Mouse (Mus musculus) brain, adult 2 months (tissue): Measurements from ENCODE around the gene Tbx6.
A peak's percentile ranks its signal among the peaks of the same experiment; 100 is the strongest.

ENCODE experiments used
- DNase-seq: peaks from one replicate; pipeline ENCODE4 v3.0.0; 2011; ENCODE audit warnings: low read depth, low spot score

The Tbx6 gene

GRCm38 (mm10) chr7:126793456-126794270 lies 12.4 kb downstream of the Tbx6 start:
- no peak for DNase-seq

- DNase-seq = no peak
Measured at GRCm38 (mm10) chr7:126794271-126794605, 13.0 kb downstream of the Tbx6 start.

- no peak for DNase-seq
Measured at GRCm38 (mm10) chr7:126795387-126796317, 14.4 kb downstream of the Tbx6 start.

DNA sequence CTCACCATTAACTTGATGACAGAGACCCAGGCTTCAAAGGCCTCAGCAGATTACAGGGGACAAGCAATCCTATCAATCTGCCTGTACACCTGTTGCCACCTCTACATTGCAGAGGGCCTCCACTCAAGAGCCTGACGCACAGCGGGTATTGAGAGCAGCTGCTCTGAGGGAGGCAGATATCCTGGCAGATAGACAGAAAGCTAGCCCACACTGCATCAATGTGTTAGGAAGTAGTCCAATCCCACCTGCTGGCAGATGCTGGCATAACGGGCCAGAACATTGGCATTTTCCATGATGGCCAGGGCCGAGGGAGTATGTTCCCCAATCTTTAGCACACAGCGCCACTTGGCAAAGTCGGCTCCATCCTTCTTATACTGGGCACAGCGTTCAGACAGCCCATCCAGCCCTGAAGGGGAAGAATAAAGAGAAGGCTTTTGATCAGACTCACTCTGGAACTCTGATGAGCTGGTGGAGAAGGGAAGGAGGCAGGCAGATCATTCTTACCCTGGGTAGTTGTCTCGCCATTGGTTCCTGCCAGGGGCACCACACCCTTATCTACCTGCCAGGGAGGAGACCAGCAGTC lies 15.2 kb downstream of the Tbx6 start:
- DNase-seq = peak; percentile 85

- peak; percentile 71 for DNase-seq
Measured at GRCm38 (mm10) chr7:126797411-126798126, 16.3 kb downstream of the Tbx6 start, which contains the start of gene Fam57b. Fam57b (plus strand) TSS chr7:126797668.

- DNase-seq = peak; percentile 40
Measured at GRCm38 (mm10) chr7:126798127-126799049, 17.1 kb downstream of the Tbx6 start.

- peak; percentile 100 for DNase-seq
Measured at GRCm38 (mm10) chr7:126799050-126799467, 17.8 kb downstream of the Tbx6 start.

DNA sequence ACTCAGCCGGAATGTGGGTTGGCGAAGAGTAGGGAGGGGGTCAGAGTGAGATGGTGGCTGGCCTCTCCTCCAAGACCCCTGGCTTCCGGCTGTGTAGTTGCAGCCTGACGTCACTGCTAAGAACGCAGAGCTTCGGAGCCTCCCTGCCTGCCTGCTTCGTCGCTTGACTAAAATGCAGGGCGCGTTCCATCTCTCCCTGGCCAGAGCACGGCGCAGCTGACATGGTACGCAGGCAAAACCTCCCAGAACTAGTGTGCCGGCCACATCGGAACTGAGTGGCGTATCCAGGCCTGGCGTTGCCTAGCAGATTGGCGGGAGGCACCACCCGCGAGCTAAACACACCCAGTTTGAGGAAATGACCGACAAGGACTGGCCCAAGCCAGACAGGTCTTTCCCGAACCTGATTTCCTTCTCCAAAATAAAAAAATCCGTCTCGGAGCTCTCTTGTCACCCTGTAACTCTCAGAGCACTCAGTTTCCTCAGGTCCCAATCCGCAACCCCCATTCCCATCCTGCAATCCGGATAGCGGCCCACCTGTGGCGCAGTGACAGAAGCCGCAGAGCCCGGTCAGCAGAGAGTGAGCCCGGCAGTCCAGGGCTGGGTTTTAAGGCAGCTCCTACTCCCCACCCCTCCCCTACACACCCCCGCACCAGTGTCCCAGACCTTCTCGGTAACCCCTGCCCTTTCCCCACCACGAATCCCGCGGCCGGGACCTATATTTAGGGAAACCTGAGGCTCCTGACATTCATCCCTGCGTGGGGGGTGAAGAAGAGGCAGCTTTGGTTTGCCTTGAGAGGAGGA lies 18.4 kb downstream of the Tbx6 start:
- peak; percentile 80 for DNase-seq

- DNase-seq = no peak
Measured at GRCm38 (mm10) chr7:126800269-126801056, 19.2 kb downstream of the Tbx6 start.

DNA sequence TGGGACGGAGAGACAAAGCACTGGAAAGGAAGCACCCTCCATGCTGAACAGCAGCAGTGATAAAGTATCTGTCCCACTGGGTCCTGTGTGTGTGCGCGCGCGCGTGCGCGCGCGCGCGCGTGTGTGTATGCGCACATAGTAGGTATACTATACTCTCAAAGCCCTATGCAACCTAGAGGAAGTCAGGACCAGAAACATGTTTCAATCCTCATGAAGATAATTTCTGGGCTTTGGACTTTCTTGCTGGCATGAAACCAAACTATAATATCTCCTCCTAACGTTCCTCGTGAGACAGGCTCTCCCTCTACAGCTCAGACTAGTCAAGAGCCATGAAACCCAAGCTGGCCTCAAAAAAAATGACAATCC lies 19.8 kb downstream of the Tbx6 start:
- DNase-seq = no peak

DNA sequence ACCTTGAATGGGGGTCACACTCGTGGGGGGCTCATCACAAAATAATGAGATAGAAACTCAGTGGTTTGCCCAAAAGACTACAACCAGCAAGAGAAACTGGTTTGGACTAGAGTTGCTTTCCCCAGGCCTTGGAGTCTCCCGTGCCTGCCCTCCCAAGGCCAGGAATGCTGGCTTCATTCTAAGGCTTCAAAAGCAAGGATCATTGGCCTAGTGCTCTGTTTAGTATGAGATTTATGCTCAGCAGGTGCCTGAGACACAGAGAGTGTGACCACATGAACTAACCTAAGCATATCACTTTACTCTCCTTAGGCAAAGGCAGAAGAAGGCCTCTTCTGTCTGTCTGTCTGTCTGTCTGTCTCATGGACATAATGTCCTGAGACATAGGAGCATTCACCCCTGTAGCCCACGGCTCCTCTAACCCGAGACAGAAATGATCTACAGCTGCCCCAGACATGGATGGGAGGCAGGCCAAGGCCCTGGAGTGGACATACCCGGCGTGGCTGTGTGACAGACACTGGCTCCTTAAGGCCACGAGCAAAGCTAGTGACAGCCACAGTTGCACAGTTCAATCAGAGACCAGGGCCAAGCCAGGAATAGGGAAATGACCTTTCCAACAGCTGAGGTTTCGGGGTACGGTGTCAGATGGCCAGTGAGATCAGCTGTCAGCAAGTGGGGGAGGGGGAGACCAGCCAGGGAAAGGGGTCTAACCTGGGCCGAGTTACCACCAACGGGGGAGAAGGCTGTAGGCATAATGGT lies 21.0 kb downstream of the Tbx6 start:
- DNase-seq = no peak

DNA sequence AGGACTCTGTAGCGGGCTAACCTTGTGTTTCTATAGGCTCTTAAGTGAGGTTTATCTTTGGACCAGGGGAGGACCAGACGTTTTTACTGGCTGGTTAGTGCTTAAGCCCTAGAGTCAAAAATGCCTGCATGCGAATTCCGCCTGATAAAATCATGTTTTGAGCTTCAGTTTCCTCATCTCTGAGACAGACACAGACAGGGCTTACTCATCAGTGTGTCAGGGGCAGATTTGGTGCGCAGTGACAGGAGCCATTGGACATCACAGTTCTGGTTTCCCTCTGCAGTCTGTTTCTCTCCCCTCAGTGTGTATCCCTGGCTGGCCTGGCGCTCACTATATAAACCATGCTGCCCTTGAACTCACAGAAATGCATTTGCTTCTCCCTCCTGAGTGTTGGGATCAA lies 21.9 kb downstream of the Tbx6 start:
- DNase-seq = no peak

DNA sequence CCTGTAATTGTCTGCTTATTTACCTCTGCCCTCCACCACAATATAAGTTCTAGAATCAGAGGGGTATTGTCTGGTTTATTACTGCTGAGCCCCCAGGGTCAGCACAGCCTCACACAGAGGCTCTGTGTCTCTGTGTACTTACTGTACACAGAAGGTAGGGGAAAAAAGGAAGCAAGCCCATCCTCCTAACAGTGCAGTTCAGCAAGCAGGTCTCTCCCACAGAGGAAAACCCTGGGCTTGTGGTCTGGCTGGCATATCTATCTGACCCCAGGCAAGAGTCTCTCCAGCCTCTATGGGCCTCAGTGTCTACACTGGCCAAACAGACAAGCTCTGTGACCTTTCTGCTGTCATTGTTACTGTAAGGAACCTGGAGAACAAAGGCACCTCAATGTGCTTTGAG lies 22.5 kb downstream of the Tbx6 start:
- DNase-seq = no peak

- DNase-seq = no peak
Measured at GRCm38 (mm10) chr7:126806956-126807355, 25.7 kb downstream of the Tbx6 start.

- DNase-seq = no peak
Measured at GRCm38 (mm10) chr7:126807405-126807804, 26.1 kb downstream of the Tbx6 start.

DNA sequence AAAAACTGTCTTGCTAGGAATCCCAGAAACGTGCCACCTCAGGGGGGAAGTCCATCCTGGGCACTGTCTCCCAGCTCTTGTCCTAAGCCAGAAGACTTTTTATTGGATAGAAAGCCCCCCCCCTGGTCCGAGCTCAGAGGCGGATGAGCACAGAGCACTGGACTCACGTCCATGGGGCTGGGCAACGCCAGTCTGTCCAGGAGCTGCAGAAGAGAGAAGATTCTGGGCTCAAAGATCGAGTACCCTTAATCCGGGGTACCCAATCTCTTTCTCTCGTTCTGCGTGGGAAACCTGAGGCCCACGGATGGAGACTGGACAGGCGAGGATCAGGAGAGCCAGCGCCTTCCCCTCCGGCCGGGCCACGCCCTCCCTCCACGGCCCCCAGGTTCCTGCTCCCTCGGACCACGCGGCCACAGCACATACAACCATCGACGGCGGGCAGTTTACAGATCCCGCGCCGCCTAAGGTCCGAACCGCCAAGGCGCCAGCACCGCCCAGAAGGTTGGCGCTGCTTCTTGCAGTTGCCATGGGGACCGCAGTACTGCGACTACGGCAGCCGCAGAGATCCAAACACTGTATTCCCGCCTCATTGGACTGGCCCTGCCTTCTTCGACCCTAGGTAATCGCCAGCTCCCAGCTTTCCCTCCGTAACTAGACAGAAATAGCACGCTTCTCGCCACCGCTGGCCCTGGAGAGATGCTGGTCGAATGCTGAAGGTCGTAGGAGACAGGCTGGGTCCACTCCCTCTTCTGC lies 27.6 kb downstream of the Tbx6 start:
- DNase-seq = peak; percentile 97

DNA sequence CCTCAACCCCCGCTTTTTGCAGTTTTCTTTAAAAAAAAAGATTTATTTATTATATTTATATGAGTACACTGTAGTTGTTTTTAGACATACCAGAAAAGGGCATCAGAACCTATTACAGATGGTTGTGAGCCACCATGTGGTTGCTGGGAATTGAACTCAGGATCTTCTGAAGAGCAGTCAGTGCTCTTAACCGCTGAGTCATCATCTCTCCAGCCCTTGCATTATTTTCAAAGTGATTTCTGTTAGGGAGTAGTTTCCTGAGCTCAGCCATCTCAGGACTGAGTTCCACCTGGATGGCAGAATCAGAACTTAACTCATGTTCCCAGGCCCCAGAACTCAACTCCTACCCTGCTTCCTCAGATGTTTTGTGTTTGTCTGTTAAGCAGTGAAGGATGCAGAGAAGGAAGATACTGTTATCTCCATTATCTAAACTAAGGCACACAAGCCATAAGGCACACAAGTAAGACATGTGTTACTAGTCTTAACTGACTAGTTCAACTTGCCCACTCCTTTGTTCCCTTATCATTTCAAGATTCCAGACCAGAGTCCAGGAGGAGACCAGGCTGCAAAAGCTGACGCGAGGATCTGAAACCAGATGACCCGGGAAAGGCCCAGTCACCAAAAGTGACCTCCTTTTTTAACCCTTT lies 28.6 kb downstream of the Tbx6 start:
- DNase-seq = no peak
